Mouse (Mus musculus): ENCODE measurements around the gene Golm1. TPM values are rescaled to one million over a fixed set of nuclear protein-coding genes. Genes with fewer than 3 reads are reported as not detected.
"Not testable (repeated sequence)": the region's sequence is repeated elsewhere in the genome, so short reads cannot be mapped to it uniquely, and the experiment has no call there.

The Golm1 gene
- total RNA-seq (2021): 10 to 100 TPM; 64.3 to 74.2 TPM

- peak; percentile 51 to 60 for DNase-seq
Measured at GRCm38 (mm10) chr13:59675151-59676011, at the start of gene Golm1. TSS of gene Golm1 (minus strand) at chr13:59675811.

- DNase-seq: not testable (repeated sequence)
Measured at GRCm38 (mm10) chr13:59722089-59722488, 46.5 kb upstream of the Golm1 start.

- no peak for DNase-seq
Measured at GRCm38 (mm10) chr13:59719475-59719874, 43.9 kb upstream of the Golm1 start.

DNA sequence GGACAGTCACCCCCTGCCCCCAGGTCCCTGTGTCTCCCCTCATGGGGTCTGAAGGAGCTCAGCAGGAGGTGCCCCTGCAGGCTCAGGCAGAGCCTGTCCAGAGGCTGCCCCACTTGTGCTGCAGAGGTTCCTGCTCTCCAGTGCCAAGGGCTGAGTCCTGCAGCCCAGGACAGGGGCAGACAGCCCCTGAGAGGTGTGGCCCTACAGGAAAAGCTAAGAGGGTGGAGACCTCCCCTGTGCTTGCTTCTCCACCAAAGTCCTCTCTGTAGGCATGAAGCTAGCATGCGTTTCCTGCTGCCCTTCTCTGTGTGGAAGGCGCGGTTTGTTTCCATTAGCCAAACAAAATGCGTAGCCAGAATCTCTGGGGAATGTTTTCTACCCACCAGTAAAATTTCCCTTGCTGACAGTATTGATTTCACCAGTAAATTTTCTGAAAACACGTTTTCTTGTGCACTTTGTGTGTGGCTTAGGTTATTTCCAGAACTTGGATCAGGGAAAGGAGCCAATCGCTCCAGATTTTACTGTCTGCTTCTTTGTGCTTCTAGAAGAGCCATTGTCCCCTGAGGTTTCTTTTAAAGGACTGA is 43.3 kb upstream of the Golm1 start:
- DNase-seq: not testable (repeated sequence)

DNA sequence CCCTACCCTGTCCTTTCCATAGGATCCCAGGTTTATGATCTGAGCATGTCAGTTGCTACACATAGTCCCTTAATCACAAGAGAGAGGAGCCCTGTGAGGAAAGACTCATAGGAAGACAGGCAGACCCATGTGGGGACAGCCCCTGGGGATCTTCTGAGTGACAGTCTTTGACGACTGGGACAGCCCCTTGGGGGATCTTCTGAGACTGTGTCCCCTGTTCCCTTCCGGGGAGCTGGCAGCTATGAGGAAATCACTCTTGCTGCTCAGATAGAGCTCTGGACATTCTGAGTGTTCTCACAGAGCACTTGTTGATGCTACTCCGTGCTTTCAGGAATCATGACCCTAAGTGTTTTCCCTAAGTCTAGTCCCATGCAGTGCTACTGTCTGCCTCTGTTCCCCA is 38.1 kb upstream of the Golm1 start:
- no peak for DNase-seq

DNA sequence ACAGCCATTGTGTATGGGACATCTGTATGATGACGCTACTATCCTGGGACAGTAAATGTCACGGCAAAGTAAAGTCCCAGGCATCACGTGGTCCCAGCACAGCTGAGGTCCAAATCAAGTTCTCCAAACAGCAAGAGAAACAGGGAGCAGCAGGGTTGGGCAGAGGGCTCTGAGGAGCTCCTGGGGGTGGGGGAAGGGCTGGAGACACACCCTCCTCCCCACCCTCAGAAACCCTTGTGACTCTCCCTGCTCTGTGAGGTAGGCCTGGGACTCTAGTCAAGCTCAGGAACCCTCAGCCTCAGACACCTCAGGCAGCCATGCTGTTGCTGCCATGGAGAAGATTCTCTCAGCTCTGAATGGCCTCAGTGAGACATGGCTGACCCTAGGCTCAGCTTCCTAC is 36.4 kb upstream of the Golm1 start, which contains the start of gene Spata31d1b:
Spata31d1b (plus strand) TSS at position 301 of the 400 bp plus-strand sequence.
- not testable (repeated sequence) for DNase-seq

- DNase-seq: no peak
Measured at GRCm38 (mm10) chr13:59710230-59710629, 34.6 kb upstream of the Golm1 start, which contains the start of gene Spata31d1a. TSS of gene Spata31d1a (minus strand) at chr13:59710330.

DNA sequence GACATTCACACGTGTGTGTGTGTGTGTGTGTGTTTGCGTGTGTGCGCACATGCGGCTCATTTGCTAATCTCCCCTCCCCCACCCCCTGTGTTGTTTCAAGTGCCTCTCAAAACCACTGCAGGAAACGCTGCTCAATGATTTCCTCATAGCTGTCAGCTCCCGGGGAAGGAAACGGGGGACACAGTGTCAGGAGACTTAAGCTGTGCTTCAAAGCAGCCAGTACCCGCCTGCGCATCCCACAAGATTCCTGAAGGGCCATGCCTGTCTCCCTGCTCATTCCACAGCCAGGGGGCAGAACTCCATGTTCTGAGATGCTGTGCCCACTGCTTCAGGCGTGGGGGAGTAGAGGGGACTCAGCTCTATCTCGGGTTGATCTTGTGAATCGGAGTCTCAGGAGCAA is 29.0 kb upstream of the Golm1 start:
- DNase-seq: peak in 1 of 2 experiments; percentile 31

DNA sequence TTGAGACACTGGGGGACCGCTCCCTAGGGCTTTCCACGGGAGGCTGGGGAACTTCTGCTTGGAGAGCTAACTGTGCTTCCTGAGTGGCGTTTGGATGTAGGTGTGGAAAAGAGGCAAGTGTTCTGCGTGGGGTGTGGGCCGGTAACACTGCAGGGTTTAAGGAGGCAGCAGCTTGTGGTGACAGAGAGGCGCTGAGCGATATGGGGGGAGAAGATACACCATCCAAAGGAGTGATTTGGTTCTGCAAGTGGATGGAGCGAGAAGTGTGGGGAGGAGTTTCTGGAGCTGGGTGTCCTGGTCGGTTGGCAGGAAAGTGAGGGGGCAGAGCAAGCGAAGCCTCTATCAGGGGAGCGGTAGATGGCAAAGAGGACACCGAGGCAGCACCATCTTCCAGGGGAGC is 27.9 kb upstream of the Golm1 start:
- peak; percentile 14 to 17 for DNase-seq

GRCm38 (mm10) chr13:59700137-59700536 is 24.5 kb upstream of the Golm1 start:
- not testable (repeated sequence) for DNase-seq

- no peak for DNase-seq
Measured at GRCm38 (mm10) chr13:59699131-59699530, 23.5 kb upstream of the Golm1 start.

DNA sequence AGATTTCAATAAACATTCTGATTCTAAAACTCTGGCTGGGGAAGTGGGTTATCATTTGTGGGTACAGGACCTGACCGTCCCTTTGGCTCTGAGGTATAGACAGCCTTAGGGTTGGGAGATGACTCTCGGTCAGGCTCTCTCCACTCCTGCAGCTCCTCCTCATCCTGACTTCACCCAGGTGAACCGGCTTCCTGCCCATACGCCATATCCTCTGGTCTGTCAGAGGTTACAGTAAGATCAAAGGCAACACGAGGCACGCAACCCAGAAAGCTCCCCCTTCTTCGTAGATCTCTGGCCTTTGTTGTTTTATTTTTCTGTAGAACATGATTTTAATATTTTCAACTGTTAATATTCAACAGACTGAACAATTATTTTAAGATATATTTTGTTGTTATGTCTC is 20.2 kb upstream of the Golm1 start:
- no peak for DNase-seq

- DNase-seq: no peak
Measured at GRCm38 (mm10) chr13:59694008-59694407, 18.4 kb upstream of the Golm1 start, which contains the start of gene 4921517D22Rik. TSS of gene 4921517D22Rik (minus strand) at chr13:59694108.

DNA sequence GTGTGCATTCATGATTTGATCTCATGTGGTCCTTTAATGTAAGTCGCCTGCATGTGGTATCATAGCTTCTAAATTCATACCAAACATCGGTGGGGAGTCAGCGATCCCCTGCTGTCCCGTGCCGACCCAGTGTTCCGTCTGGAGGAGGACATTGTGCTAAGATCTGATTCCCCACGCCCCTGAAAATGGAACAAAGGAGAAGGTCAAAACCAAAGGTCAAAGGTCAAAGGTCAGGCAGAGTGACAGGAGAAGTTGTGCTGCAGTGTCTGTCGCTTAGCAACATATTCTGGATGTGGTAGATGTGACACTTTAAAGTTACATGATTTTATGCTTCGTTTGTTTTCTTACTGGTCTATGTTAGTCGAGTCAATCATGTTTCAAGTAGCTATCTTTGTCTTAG is 15.9 kb upstream of the Golm1 start:
- DNase-seq: no peak

DNA sequence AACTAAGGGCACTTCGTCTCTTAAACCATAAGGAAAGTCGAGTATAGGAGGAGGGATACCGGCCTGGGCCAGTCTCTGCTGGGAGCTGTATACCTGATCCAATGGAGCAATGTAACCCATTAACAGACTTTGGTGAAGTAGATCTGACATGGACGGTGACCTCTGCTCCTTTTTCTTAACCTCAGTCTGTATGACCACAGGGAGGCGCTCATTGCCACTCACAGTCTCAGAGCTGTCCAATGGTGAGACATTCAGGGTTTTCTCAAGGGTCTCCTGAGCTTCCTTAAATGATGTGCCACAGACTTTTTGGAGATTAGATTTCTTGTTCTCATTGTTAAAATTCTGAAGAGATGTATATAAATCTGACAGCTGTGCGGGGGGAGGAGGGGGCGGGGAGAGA is 15.0 kb upstream of the Golm1 start:
- DNase-seq: no peak

- DNase-seq: no peak
Measured at GRCm38 (mm10) chr13:59689843-59690242, 14.2 kb upstream of the Golm1 start.

DNA sequence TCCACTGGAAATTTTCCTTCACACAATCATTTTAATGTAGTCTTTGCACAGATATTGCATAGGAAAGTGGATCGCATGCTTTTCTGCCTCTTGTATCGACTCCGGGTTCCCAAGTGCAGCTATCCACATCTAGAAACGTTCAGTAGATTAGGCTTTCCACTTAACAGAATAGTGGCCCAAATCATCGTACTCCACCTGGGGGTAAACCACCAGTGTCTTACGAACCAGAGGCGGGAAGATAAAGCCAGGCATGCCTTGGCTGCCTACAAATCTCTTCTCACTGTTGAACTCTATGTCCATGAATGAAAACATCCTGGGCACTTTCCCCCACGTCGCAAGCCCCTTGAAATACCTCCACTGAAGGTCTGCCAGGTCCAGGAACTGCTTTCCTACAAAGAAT is 13.7 kb upstream of the Golm1 start:
- DNase-seq: no peak

DNA sequence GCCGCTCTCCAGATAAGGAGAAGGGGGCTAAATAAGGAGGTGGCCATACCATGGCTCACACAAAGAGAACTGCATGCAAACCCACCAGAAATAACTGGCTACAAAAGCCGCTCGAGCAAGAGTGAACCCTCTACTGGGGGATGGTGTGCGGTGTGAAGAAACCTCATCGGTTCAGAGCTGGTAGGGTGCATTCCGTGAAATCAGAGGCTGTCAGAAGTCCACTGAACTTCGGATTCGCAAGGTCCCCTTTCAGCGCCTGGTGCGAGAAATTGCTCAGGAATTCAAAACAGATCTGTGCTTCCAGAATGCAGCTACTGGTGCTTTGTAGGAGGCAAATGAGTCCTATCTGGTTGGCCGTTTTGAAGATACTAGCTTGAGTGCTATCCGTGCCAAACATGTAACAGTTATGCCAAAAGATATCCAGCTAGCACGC is 12.7 kb upstream of the Golm1 start:
- DNase-seq: no peak

DNA sequence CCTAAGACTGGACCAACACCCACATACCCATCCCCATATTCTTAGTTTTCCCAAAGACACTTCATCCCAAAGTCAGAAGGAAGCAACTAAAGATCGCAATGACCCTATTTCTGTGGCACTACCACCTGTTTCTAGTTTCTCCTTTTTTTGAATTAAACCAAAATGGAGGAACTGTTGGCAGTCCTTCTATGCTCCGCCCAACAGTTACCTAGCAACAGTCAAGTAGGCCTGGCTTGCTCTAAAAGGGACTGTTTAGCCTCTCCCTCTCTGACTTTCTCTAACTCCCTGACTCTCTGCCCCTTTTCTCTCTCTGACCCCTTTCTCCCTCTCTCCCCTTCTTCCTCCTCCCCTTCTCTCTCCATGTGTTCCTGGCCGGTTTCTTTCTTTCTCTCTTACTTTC is 9.6 kb upstream of the Golm1 start:
- no peak for DNase-seq

GRCm38 (mm10) chr13:59682629-59683028 is 7.0 kb upstream of the Golm1 start:
- DNase-seq: no peak

DNA sequence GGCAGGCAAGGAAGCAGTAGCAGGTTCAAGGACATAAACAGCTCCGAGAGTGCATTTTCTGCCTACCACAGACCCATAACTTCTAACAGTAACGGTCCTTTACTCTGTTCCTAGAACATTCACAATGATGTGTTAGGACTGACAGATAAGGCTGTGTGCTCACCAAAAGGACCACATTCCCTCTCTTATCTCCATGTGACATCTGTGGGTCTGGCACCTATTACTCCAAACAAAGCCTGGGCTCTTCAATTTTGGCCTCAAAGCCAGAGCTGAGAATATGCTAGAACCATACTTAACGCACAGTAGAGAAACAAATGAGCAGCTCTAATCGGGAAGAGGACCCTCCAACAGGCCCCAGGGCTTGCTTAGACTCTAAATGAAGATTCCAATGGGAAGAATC is 4.3 kb upstream of the Golm1 start:
- no peak for DNase-seq

- no peak for DNase-seq
Measured at GRCm38 (mm10) chr13:59679306-59679705, 3.7 kb upstream of the Golm1 start.

DNA sequence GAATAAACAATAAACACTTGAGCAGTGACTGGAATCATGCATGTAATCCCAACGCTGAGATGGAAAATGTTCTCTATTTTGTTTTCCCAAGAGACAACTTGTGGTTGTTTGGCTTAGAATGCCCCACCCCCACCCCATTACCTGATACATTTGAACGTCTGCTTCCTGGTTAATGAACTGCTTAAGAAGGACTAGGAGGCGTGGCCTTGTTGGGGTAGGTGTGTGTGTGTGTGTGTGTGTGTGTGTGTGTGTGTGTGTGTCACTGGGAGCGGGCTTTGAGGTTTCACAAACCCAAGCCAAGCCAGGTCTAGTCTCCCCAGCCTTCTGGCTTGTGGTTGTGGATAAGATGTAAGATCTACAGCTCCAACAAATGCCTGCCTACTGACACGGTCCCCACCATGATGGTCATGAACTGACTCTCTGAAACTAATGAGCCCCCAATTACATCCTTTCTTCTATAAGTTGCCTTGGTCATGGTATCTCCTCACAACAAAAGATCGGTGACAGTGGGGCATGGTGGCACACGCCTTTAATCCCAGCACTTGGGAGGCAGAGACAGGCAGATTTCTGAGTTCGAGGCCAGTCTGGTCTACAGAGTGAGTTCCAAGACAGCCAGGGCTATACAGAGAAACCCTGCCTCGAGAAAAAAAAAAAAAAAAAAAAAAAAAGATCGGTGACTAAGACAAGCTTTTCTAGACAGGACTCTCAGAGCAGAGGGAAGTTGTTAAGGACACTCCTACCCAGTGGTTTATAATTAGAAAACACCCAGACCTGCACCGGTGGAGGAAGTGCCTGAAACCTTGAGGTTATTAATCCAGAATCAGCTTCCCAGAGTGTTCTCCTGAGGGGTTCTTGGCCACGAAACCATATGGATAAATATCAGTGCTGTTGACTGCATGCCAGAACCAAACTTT is 962 bp upstream of the Golm1 start:
- DNase-seq: no peak

All from layer of hippocampus, postnatal 36 days (tissue).